Mouse (Mus musculus): ENCODE data around the gene Gm21304. TPM values are rescaled to one million over a fixed set of nuclear protein-coding genes. Genes with fewer than 3 reads are reported as not detected.

Gm21304 gene
- polyA plus RNA-seq, 1 experiment from 2014 or later = not detected

- H3K9me3 ChIP-seq (ENCODE audit: control insufficient read depth, low read length) = no peaks in the 10 kb centered on the region
- no peaks in the 10 kb centered on the region for H3K36me3 ChIP-seq (ENCODE audit: control insufficient read depth, insufficient read depth, low read length)
- H3K9ac ChIP-seq (ENCODE audit: low read length) = no peak overlapping the region
- no peak for ATAC-seq (ENCODE audit: low read depth)
- H3K4me1 ChIP-seq (replicated peaks; ENCODE audit: control insufficient read depth, insufficient read depth, low read length) = no peaks in the 10 kb centered on the region
- H3K27me3 ChIP-seq (ENCODE audit: control insufficient read depth, insufficient read depth, low read depth, low read length) = no peaks in the 10 kb centered on the region
- no peak overlapping the region for H3K4me3 ChIP-seq (ENCODE audit: low read length)
- WGBS = 88% methylated on average over 5 of the region's 5 CpGs
- no peak overlapping the region for H3K27ac ChIP-seq (ENCODE audit: low read length)
- no peak overlapping the region for H3K4me2 ChIP-seq (ENCODE audit: low read depth, low read length)
These were observed 46.2 kb downstream of the Gm21304 start for GRCm38 (mm10) chr10:104214527-104214926.

Other genes starting within 250 kb of the Gm21304 start
- not detected in 2 replicates for gene Gm21293, start 25.5 kb upstream of the Gm21304 start, polyA plus RNA-seq (2015; fragmentation: Nextera tagmentation; extraction: Ambion mirVana)
- not detected in 2 replicates for gene Gm6763, start 17.0 kb upstream of the Gm21304 start, polyA plus RNA-seq (2015; fragmentation: Nextera tagmentation; extraction: Ambion mirVana)
- not detected in 2 replicates for gene Gm8764, start 8.5 kb upstream of the Gm21304 start, polyA plus RNA-seq (2015; fragmentation: Nextera tagmentation; extraction: Ambion mirVana)
- not detected in 2 replicates for gene Gm21312, start 8.5 kb downstream of the Gm21304 start, polyA plus RNA-seq (2015; fragmentation: Nextera tagmentation; extraction: Ambion mirVana)
- not detected in 2 replicates for gene Gm20765, start 17.0 kb downstream of the Gm21304 start, polyA plus RNA-seq (2015; fragmentation: Nextera tagmentation; extraction: Ambion mirVana)
- not detected in 2 replicates for gene Gm4340, start 25.5 kb downstream of the Gm21304 start, polyA plus RNA-seq (2015; fragmentation: Nextera tagmentation; extraction: Ambion mirVana)